Mouse (Mus musculus) ES-Bruce4 (cell line): ENCODE data around the gene Gm14214.

Source experiments
- CTCF ChIP-seq: IDR thresholded peaks from one replicate; pipeline ENCODE4 v1.8.1; 2011; ENCODE audit warnings: low read depth, low read length
- EP300 ChIP-seq: IDR thresholded peaks from 2 replicates; pipeline ENCODE4 v1.6.1; 2011; ENCODE audit warnings: low read depth, low read length; ENCODE audit not compliant: insufficient read depth
- POLR2A ChIP-seq: IDR thresholded peaks from one replicate; pipeline ENCODE4 v1.8.1; 2011; ENCODE audit warnings: low read length; ENCODE audit not compliant: insufficient read depth

GRCm38 (mm10) chr2:154769930-154770329, at the start of gene Gm14214:
- no peak for TF ChIP-seq POLR2A
- TF ChIP-seq CTCF, result no peak
- no peak for TF ChIP-seq EP300
